Mouse (Mus musculus) erythroblast, embryonic 14.5 days (primary cell): ENCODE measurements around the gene Slc4a5.

Source experiments
- GATA1 ChIP-seq: IDR thresholded peaks from 2 replicates; pipeline ENCODE4 v1.6.1; 2012; ENCODE audit warnings: low read length, inconsistent platforms, mixed read lengths
- TAL1 ChIP-seq: IDR thresholded peaks from 3 replicates; pipeline ENCODE4 v1.6.1; 2012; ENCODE audit warnings: low read length, inconsistent platforms, mixed read lengths

- no peak for TF ChIP-seq TAL1
- TF ChIP-seq GATA1: no peak
These were observed 133.2 kb downstream of the Slc4a5 start for GRCm38 (mm10) chr6:83352666-83353410.
